Mouse (Mus musculus): ENCODE data around the gene Plcg2.

Gene Plcg2

GRCm38 (mm10) chr8:117545043-117545442 is 47.0 kb downstream of the Plcg2 start:
- no peak for DNase-seq (ENCODE audit: low read depth in 2 of 2, low spot score in 2 of 2)

DNA sequence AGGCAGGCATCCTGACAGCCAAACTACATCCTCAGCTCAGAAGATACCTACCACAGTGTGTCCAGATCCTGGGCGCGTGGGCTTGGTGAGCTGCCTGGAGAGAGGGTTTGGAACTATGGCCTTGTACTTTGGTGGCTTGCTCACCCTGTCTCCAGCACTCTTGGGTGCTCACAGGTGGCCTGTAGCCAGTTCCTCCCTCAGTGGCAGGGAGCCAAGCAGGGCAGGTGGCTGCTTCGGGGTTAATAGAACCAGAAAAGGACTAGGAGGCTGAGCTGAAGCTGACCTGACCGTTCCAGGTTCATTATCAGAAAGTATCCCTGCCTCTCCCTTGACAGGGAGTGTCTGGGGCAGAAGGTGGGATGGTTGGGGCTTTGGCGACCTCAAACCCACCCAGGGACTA is 48.3 kb downstream of the Plcg2 start:
- DNase-seq (ENCODE audit: low read depth in 2 of 2, low spot score in 2 of 2): no peak

DNA sequence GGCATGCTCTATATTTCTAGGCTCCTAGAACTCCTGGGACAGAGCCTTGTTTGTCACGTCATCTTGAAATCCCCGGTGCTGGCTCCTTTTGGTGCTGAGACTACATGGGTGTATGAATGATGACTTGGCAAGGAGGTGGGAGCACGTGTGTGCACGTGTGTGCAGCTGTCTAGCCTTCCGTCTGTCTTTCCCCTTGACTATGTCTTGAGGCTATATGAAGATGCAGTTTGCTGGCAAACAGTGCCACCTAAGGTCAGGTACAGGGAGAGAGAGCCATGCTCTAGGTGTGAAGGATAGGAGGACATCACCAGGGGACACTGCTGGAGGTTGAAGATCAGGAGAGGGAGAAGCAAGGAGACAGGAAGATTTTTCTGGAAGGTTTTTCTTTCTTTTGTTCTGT is 49.9 kb downstream of the Plcg2 start:
- peak; percentile 23 to 36 for DNase-seq (ENCODE audit: low read depth in 2 of 2, low spot score in 2 of 2)

DNA sequence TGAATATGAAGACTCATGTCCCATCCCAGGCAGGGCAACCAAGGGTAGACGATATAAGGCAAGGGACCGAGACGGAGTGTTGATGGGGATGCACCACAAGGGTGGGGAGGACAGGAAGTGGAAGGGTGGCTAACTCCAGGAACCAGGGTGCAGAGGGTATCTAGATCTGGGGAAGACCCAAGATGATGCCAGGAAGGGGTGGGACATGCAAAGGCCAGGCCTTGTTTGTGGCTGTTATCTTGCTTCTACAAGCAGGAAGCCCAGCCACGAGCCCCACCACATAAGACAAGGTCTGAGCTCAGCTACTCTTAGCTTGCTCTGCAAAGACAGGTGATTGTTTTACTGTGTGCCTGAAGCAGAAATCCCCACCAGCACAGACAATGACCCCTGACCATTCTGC is 50.4 kb downstream of the Plcg2 start:
- DNase-seq (ENCODE audit: low read depth in 2 of 2, low spot score in 2 of 2): peak; percentile 75 to 82

- no peak for DNase-seq (ENCODE audit: low read depth in 2 of 2, low spot score in 2 of 2)
Measured at GRCm38 (mm10) chr8:117550529-117550928, 52.4 kb downstream of the Plcg2 start.

DNA sequence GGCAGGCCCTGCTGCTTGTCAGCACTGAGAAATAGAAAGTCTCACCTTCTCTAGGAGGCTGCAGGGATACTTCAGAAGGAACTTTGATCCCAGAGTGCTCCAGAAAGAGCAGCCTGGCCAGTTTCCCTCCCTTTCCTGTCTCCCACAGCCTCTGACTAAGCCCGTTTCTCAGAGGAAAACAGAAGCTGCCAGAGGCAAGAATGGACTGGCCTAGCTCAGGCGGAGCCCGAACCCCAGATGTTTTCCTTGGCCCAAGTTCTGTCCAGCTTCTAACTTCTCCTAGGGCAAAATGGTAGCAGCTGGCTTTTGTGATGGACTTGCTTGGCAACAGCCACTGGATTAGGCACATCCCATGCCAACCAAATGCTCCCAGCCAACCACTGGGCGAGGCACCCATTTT is 62.9 kb downstream of the Plcg2 start:
- DNase-seq (ENCODE audit: low read depth in 2 of 2, low spot score in 2 of 2): no peak

- no peak for DNase-seq (ENCODE audit: low read depth in 2 of 2, low spot score in 2 of 2)
Measured at GRCm38 (mm10) chr8:117561735-117562361, 63.8 kb downstream of the Plcg2 start.

DNA sequence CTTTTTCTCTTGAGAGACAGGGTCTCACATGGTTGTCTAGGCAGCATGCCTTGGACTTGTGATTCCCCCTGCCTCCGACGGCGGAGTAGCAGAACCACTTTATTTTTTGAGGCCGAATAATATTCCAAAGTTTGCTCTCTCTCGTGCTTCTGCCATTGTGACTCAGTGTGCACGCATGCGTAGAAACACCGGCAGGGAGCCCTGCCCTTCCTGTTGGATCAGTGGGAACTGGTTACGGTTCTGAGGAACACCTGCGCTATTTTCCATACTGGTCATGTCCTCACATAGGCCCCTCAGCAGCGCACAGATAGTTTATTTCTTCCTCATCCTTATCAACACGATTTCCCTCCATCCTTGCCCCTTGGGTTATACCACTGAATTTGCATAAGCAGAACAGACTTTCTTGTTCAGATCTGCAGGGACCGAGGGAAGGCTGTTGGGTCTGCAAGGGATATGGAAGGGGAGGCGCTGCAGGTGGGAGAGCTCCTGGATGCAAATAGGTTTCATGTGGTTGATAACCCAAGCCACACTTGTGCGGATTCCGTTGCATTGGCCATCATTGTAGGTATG is 64.4 kb downstream of the Plcg2 start:
- DNase-seq (ENCODE audit: low read depth in 2 of 2, low spot score in 2 of 2): no peak

DNA sequence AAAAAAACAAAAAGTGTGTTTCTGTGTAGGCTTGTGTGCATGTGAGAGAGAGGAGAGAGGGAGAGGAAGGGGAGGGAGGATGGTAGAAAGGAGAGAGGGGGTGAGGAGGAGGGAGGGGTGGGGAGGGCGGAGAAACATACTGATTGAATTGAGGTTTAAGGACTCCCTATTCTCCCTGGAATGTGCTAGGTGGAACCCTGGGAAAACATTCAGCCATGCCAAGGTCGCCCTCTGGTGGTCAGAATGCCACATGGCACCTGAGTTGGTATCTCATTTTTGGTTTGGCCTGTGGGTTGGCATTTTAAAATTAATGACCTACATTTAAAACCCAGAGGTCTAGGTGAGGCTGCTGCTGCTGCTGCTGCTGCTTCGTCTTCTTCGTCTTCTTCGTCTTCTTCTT is 71.3 kb downstream of the Plcg2 start:
- peak; percentile 25 to 35 for DNase-seq (ENCODE audit: low read depth in 2 of 2, low spot score in 2 of 2)

GRCm38 (mm10) chr8:117576291-117576785 is 78.2 kb downstream of the Plcg2 start:
- no peak for DNase-seq (ENCODE audit: low read depth in 2 of 2, low spot score in 2 of 2)

- no peak for DNase-seq (ENCODE audit: low read depth in 2 of 2, low spot score in 2 of 2)
Measured at GRCm38 (mm10) chr8:117577059-117577458, 79.0 kb downstream of the Plcg2 start.

DNA sequence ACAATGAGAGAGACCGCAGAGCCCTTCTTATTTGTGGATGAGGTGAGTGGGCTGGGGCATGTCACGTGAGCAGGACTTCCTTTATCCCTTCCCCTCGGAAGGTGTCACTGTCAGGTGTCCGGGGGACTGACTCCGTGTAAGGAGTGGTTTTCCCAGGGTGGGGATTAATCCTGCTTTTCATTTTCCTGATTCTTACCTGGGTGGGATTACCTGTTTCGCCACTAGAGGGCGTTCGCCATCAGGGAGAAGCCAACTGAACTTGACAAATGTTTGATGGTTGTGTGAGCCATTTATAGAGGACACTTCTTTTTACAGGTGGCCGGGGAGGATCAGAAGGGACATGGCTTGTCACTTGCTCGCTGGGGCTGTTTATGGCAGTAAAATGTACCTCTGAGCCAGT is 79.8 kb downstream of the Plcg2 start:
- DNase-seq (ENCODE audit: low read depth in 2 of 2, low spot score in 2 of 2): peak in 1 of 2 experiments; percentile 4

- no peak for DNase-seq (ENCODE audit: low read depth in 2 of 2, low spot score in 2 of 2)
Measured at GRCm38 (mm10) chr8:117578856-117579255, 80.8 kb downstream of the Plcg2 start.

GRCm38 (mm10) chr8:117593862-117594261 is 95.8 kb downstream of the Plcg2 start:
- no peak for DNase-seq (ENCODE audit: low read depth in 2 of 2, low spot score in 2 of 2)

GRCm38 (mm10) chr8:117595001-117595400 is 96.9 kb downstream of the Plcg2 start:
- DNase-seq (ENCODE audit: low read depth in 2 of 2, low spot score in 2 of 2): no peak

GRCm38 (mm10) chr8:117596777-117597176 is 98.7 kb downstream of the Plcg2 start:
- no peak for DNase-seq (ENCODE audit: low read depth in 2 of 2, low spot score in 2 of 2)

DNA sequence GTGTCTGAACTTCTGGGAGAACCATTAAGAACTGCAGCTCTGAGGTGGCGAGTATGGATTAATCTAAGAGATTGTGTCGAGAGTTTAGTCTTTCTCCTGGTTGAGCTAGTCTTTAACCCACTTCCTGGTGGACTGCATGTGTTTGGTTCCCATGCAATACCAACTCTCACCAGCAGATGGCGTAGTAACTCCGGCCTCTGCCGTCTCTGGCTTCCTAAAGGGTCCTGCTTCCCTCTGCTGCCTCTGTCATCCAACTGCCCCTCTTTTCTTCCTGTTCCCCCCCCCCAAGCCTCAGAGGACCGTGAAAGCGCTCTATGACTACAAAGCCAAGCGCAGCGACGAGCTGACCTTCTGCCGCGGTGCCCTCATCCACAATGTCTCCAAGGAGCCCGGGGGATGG is 102.7 kb downstream of the Plcg2 start:
- no peak for DNase-seq (ENCODE audit: low read depth in 2 of 2, low spot score in 2 of 2)

- no peak for DNase-seq (ENCODE audit: low read depth in 2 of 2, low spot score in 2 of 2)
Measured at GRCm38 (mm10) chr8:117604101-117604500, 106.0 kb downstream of the Plcg2 start.

DNA sequence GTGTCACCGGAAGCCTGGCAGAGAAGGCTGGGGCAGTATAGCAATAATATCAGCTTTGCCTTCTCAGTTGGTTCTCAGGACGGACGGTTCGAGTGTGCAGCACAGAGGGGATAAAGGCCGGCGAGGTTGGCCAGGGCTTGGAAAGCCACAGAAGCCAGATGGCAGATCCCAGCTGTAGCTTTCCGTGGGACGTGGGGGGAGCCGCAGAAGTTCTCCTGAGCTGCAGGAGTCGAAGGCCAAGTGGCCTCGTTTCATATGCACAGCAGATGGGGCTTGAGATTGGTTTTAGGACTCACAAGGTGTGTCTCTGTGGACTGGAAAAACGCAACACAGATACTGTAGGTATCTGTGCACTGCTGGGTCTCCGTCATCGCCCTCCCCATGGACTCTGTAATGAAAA is 106.6 kb downstream of the Plcg2 start:
- no peak for DNase-seq (ENCODE audit: low read depth in 2 of 2, low spot score in 2 of 2)

DNA sequence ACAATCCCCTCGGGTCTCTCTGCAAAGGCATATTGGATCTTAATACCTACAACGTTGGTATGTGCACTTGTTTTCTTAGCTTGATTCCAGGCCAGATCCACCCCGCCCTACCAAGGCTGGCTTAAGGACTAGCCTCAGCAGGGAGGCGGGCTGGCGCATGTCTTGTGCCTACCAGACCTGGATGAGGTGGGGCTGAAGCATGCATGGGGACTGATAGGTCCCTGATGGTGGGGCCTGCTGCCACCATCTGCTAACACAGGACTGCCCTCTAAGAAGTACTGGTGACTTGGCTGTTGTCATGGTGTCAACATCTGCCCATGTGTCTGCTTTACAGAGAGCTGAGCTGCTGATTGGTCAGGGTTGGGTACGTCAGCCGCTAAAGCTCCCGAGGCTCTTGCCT is 107.1 kb downstream of the Plcg2 start:
- DNase-seq (ENCODE audit: low read depth in 2 of 2, low spot score in 2 of 2): no peak

DNA sequence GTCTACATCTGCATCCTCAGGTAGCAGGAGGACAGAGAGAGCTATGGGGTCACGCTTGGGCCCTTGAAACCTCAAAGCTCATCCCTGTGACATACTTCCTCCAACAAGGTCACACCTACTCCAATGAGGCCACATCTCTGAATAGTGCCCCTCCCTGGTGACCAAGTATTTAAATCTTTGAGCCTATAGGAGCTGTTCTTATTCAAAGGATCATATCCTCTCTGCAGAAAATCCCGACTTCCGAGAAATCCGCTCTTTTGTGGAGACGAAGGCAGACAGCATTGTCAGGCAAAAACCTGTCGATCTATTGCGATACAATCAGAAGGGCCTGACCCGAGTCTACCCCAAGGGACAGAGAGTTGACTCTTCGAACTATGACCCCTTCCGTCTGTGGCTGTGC is 112.4 kb downstream of the Plcg2 start:
- DNase-seq (ENCODE audit: low read depth in 2 of 2, low spot score in 2 of 2): no peak

DNA sequence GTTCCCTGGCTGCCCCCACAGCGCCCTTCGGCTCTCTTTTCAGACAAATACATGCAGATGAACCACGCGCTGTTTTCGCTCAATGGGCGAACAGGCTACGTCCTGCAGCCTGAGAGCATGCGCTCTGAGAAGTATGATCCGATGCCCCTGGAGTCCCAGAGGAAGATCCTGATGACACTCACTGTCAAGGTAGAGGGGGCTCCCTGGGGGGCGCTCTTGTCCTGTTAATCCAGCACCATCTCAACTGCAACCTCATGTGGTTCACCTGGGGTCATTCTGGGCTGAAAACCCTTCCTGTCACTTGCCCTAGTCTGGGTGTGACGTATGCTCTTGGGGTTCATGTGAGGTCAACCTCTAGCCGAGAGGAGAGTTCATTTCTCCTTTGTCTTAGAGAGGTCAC is 114.8 kb downstream of the Plcg2 start:
- no peak for DNase-seq (ENCODE audit: low read depth in 2 of 2, low spot score in 2 of 2)

Data from CD8-positive naive resting alpha-beta T cell, adult 2 months (primary cell).